Mouse (Mus musculus): ENCODE data around the gene Cacnb1.
A peak's percentile ranks its signal among the peaks of the same experiment; 100 is the strongest.

The Cacnb1 gene

GRCm38 (mm10) chr11:98040975-98041374, 18.1 kb upstream of the Cacnb1 start:
- DNase-seq (ENCODE audit: low spot score in 2 of 2): no peak

- no peak for DNase-seq (ENCODE audit: low spot score in 2 of 2)
Observed at GRCm38 (mm10) chr11:98037871-98038270, 15.0 kb upstream of the Cacnb1 start.

- DNase-seq (ENCODE audit: low spot score in 2 of 2): no peak
Observed at GRCm38 (mm10) chr11:98035977-98036377, 13.1 kb upstream of the Cacnb1 start.

DNA sequence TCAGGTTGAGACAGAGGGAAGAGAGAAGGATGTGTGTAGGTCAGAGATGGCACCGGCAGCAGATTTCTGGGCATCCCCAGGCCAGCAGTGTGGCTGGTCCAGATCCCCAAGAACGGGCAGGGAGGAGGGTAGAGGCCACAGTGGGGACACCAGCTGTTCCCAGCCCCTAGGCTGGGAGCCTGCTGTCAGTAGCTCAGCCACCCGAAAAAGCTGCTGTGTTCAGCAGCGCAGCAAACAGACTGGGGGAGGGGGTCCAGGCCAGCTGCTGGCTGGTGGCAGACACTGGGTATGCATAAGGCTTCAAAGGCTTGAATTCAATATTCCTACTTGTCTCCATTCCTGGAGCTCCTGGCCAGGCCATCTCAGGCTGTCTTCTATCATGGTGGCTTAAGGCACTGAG, 12.0 kb upstream of the Cacnb1 start:
- no peak for DNase-seq (ENCODE audit: low spot score in 2 of 2)

DNA sequence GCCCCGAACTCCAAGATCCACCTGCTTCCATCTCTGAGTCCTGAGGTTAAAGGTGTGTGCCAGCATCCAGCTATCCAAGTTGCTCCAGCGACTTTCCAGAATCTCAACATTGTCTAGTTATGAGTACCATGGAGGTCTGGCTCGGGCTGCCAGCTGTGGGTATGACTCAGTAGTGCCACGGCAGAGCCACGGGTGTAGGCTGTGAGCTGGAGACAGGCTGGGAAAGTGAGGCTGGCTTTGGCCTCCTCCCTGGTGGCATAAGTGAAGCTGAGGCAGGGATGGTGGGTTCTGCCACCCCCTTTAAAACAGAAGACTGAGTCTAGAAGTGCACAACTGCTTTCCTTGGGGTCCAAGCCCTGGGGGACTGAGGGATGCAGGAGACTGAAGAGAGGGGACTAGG, 11.2 kb upstream of the Cacnb1 start:
- no peak for DNase-seq (ENCODE audit: low spot score in 2 of 2)

DNA sequence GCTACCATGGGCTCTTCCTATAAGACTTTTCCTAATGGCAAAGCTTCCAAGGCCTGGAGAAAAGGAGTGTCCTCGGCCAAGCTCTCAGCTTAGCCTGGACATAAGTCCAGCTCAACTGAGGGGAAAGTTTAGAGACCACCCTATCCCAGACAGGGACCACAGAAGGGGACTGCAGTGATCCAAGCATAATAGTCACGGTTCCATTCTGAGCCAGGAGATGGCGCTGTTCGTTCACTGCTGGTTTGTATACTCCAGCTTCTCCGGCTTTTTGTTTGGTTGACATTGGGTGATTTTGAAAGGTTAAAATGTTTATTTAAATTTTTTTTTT, 8.6 kb upstream of the Cacnb1 start:
- peak; percentile 57 to 83 for DNase-seq (ENCODE audit: low spot score in 2 of 2)

DNA sequence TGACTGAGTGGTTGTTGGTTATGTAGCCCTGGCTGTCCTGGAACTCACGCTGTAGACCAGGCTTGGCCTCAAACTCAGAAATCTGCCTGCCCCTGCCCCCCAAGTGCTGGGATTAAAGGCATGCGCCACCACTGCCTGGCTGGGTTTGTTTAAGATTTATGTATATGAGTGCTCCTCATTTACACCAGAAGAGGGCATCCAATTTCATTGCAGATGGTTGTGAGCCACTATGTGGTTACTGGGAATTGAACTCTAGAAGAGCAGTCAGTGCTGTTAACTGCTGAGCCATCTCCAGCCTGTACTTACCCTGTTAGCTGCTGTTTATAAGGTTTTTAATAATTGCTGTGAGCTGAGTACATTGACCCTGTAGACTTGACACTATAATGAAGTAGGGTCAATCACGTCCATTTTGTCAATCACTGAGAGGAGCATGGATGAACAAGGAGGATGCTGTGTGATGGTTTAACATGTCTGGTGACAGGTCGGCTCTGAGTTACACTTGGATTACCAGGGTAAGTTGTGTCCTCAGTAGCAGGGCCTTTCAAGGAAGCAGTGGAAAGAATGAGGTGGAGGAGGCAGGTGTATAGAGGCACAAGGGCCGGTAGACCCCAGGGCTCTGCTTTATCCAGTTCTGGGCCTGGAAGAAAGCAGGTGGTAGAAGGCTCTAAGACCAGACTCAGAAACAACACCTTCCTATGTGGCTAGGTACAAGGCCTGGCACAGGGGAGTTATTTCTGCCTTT, 8.0 kb upstream of the Cacnb1 start:
- no peak for DNase-seq (ENCODE audit: low spot score in 2 of 2)

GRCm38 (mm10) chr11:98027785-98028184, 5.0 kb upstream of the Cacnb1 start:
- no peak for DNase-seq (ENCODE audit: low spot score in 2 of 2)

DNA sequence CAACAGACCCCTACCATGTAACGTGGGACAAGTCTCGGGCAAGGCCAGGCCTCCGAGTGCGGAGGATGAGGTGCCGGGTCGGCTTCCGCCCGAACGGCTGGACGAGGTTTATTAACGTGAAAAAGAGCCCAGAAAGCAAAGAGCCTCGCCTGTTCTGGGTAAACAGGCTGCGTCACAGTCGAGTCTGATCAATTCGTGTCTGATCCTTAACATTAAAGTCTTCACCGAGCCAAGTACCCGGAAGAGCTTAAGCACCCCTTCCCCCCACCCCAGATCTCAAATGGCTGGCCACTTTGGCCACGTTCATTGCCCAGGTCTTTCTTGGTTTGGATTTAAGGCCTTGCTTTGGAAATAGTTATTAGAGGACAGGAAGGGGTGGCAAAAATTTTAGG, 4.5 kb upstream of the Cacnb1 start:
- no peak for DNase-seq (ENCODE audit: low spot score in 2 of 2)

DNA sequence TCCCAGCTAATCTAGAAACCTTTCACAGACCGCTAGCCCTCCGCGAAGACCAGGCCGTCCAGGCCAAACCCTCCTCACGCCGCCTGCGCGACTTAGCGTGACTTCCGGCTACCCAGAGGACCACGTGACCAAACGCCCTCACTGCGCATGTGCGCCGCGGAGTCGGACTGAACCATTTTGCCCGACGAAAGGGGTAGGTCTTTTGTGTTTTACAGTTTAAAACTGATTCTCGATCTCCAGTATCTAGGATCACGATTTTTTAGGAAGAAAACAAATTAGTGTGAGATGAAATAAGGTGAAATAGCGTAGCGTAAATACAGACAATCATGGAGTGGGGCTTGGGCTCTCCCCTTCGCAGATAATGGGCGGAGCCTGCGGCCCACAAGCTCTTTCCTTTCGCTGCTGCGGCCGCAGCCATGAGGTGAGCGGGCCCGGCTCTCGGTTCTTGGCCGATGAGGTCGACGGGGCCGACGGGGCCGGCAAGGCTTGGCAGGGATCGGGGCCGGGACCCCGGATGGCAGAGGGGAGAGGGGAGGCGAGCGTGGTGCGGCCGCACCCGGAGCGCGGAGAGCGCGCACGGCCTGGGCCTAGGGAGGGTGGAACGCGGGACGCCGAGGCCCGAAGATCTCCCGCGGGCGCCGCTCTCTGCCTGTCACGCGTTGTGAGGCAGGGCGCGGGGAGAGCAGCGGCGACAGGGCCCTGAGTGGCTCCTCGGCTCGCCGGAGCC, 3.9 kb upstream of the Cacnb1 start, which contains the start of gene Rpl19:
Gene Rpl19 (plus strand): TSS at position 141 of the 727 bp plus-strand sequence.
- peak; percentile 89 to 94 for DNase-seq (ENCODE audit: low spot score in 2 of 2)

DNA sequence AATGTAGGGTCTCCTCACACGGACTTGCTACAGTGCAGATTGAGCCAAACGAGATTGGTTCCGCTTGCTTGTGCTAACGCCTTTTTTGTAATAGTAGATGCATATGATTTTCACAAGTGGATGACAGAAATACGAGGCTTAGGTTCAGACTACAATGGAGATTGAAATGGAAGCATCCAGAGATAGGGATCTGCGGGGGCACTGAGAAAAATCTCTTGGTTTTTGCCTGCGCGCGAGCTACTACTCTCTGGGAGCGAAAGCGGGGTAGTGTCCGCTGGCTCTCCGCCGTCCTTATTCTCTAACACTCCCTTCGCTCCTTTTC, 3.4 kb upstream of the Cacnb1 start:
- no peak for DNase-seq (ENCODE audit: low spot score in 2 of 2)

- no peak for DNase-seq (ENCODE audit: low spot score in 2 of 2)
Observed at GRCm38 (mm10) chr11:98024516-98024915, 1.7 kb upstream of the Cacnb1 start.

DNA sequence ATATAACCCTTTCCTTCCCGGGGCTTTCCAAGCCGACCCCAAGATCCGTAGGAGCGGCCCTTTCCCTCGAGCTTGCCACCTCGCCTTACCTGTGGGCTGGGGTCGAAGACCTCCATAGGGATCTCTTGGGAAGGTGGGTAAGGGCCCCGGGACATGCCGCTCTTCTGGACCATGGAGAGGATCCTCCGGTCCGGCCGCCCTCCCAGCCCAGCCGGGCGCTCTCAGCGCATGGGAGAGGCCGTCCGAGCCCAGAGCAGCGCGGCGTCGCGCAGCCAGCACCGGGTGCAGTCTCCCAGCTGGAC, 630 bp downstream of the Cacnb1 start:
- no peak for DNase-seq (ENCODE audit: low spot score in 2 of 2)

- DNase-seq (ENCODE audit: low spot score in 2 of 2): no peak
Observed at GRCm38 (mm10) chr11:98021565-98022252, 1.1 kb downstream of the Cacnb1 start.

GRCm38 (mm10) chr11:98021118-98021517, 1.7 kb downstream of the Cacnb1 start:
- DNase-seq (ENCODE audit: low spot score in 2 of 2): no peak

GRCm38 (mm10) chr11:98020710-98021109, 2.1 kb downstream of the Cacnb1 start:
- no peak for DNase-seq (ENCODE audit: low spot score in 2 of 2)

DNA sequence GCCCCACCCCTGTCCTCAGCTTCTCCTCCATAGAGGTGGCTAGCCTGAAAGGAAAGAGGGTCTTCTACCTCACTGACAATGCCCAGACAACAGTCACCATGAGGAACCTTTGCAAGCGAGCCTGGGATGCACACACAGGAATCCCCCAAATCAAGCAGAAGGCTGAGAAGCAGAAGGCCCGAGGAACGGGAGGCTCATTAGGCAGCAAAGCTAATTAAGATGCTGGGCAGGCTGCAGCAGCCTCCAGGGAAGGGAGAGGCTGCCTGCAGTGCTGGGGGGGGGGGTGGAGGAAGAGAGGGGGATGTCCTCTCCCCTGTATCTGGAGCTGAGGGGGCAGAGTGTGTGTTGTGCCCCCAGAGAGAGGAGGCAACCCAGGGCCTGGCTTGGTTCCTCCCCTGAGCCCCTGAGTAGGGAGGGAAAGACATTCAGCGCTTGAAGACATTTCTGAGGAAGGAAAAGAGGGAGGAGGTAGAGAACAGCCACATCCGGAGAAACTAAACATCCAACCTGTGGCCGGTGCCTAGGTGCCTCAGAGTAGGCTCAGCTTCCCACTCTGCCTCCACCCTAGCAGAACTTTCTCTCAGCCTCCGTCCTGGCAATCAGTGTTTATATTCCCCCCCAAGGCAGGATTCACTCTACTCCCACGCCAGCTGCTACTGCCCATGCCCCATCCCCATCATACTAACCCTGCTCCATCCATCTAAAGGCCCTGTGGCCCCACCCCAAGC, 2.8 kb downstream of the Cacnb1 start:
- DNase-seq (ENCODE audit: low spot score in 2 of 2): no peak

DNA sequence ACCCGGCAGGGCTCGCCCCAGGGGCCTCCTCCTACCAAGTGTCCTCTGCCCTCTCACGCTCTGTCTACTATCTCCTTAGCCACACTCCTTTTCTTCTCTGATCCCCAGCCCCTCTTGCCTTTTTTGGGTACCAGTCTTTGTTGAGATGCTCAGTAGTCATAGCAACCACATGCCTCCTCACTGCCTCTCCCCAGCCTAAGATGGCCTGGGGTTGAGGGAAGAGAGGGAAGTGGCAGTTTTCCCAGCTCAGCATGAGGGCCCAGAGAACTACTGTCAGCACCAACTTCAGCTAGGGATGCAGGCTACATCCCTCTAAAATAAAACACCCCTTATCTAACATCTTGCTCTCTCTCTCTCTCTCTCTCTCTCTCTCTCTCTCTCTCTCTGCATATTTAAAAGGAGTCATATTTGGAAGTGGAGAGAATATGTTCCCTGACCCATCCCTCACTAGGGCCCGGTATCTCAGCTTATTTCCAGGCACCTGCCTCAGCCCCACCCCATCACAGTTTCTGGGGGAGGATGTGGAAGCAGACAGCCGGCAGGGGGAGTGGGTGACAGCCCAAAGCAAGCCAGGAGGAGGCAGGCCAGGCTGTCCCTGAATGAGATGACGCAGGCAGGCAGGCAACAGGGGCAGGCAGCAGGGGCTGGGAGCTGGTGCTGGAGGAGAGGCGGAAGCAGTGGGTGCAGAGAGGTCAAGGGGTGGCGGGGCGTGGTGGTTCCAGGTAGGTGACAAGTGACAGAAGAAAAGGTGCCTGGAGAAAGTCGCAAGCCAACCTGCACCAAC, 3.8 kb downstream of the Cacnb1 start:
- no peak for DNase-seq (ENCODE audit: low spot score in 2 of 2)

- no peak for DNase-seq (ENCODE audit: low spot score in 2 of 2)
Observed at GRCm38 (mm10) chr11:98018222-98018621, 4.6 kb downstream of the Cacnb1 start.

GRCm38 (mm10) chr11:98016824-98017223, 6.0 kb downstream of the Cacnb1 start:
- DNase-seq (ENCODE audit: low spot score in 2 of 2): no peak

DNA sequence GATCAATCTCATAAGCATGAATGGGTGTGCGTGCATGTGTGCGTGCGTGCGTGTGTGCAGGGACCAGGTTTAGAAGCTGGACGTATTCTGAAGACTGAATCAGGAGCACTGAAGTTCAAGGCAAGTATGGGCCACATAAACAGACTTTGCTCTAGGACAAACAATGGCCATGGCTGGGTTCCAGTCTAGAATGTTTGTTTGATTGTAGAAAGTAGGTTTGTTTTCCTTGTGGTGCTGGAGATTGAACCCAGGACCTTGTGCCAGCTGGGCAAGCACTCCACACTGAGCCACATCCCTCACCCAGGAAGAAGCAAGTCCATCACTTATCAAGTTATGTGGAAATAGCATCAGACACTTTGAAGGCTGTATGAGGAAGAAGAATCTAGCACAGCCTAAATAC, 6.7 kb downstream of the Cacnb1 start:
- no peak for DNase-seq (ENCODE audit: low spot score in 2 of 2)

DNA sequence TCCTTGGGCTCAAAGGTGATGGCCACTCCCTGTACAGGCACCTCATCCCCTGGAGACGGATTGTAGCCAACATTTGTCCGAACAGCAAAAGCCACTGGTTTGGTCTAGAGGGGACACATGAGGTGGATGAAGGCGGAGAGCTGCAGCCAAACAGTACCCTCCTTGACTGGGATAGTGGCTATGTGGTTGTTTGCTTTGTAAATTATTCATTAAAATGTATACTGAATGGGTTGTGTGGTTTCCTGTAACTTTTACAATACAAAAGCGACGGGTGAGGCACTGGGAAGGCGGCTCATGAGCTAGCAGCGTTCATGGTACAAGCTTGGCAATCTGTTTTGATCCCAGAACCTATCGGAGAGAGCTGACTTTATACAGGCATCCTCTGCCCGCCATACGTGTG, 10.0 kb downstream of the Cacnb1 start:
- DNase-seq (ENCODE audit: low spot score in 2 of 2): no peak
